In genomic region chr1:121551457-121551835, GRCm38 (mm10) we compare ENCODE assay signal across 13 mouse cellular contexts. TPM values are rescaled to one million over a fixed set of nuclear protein-coding genes. Genes with fewer than 3 reads are reported as not detected.
DNase-seq lines count a peak whose midpoint lies in the region; ATAC-seq and TF ChIP-seq lines count a peak whose summit lies in the region.
"Had no signal": no experiment of that assay in that cellular context is flagged by ENCODE, and none has a peak within 500 bp of the region (broad histone marks: within the 10 kb centered on the region; RNA-seq: fewer than 3 reads in every experiment).

No protein-coding gene starts in this region.

- ATAC-seq in neural tube, embryonic 12.5 days (ENCODE audit: low FRiP score, low read depth), result 0 out of 2 replicates have a peak, but pooled peaks have one; percentile 15
- ATAC-seq: activated CD4-positive, CD25-positive, alpha-beta regulatory T cell, adult 4 months; liver, postnatal 0 days had no signal

- no peaks in the 10 kb centered on the region for H3K9me3 ChIP-seq in neural tube, embryonic 12.5 days

- H3K4me3 ChIP-seq in neural tube, embryonic 12.5 days, result no peak overlapping the region
- no peak overlapping the region for H3K4me3 ChIP-seq in layer of hippocampus, adult 2 months
- no peak overlapping the region for H3K4me3 ChIP-seq in olfactory bulb, adult 2 months (ENCODE audit: insufficient read depth, low read depth, low read length)

- H3K9ac ChIP-seq in neural tube, embryonic 12.5 days, result no peak overlapping the region
- H3K9ac ChIP-seq: liver, postnatal 0 days had no signal

- H3K27me3 ChIP-seq in neural tube, embryonic 12.5 days (replicated peaks), result no peaks in the 10 kb centered on the region

- WGBS in neural tube, embryonic 12.5 days, result 79% methylated on average over 7 of the region's 7 CpGs
- WGBS in olfactory bulb, adult 2 months, result 64% methylated on average over 7 of the region's 7 CpGs

- TF ChIP-seq CTCF in layer of hippocampus, adult 2 months (conservative IDR thresholded peaks at IDR 0.05), result no peak
- no peak for TF ChIP-seq CTCF in olfactory bulb, adult 2 months (IDR thresholded peaks at IDR 0.05; ENCODE audit: insufficient read depth, low read depth, low read length)

- TF ChIP-seq POLR2A in olfactory bulb, adult 2 months (IDR thresholded peaks at IDR 0.05; ENCODE audit: insufficient read depth, low read depth, low read length), result no peak

- peak; percentile 29 to 45 for DNase-seq in frontal cortex, postnatal 36 days (ENCODE audit: low spot score in 2 of 2)
- no peak for DNase-seq in frontal cortex, postnatal 10 days (ENCODE audit: low spot score in 2 of 2)
- no peak for DNase-seq in neural tube, embryonic 10.5 days (ENCODE audit: extremely low spot score, low spot score)
- peak; percentile 31 to 54 for DNase-seq in layer of hippocampus, adult 2 months (ENCODE audit: low spot score in 2 of 2)
- no peak for DNase-seq in adrenal gland, postnatal 14 days
- no peak for DNase-seq in cerebellum, postnatal 25 days
- DNase-seq: liver, postnatal 0 days had no signal

- H3K36me3 ChIP-seq in neural tube, embryonic 12.5 days, result peaks cover 54% of the 10 kb centered on the region

- H3K27ac ChIP-seq in neural tube, embryonic 12.5 days, result no peak overlapping the region
- peak overlapping the region; percentile 47 for H3K27ac ChIP-seq in layer of hippocampus, adult 2 months
- H3K27ac ChIP-seq in olfactory bulb, adult 2 months (ENCODE audit: insufficient read depth, low read depth, low read length), result peak overlapping the region; percentile 4

- H3K4me2 ChIP-seq in neural tube, embryonic 12.5 days (replicated peaks), result no peak overlapping the region

- H3K4me1 ChIP-seq in neural tube, embryonic 12.5 days, result no peaks in the 10 kb centered on the region
- peaks cover 8% of the 10 kb centered on the region for H3K4me1 ChIP-seq in olfactory bulb, adult 2 months (ENCODE audit: control insufficient read depth, insufficient read depth, low read length)

RNA-seq across cellular contexts. Expression of gene Ddx18, which starts 16.3 kb away (rescaled TPM):
- 55.9 and 60.5 TPM in 2 replicates for polyA plus RNA-seq in neural tube, embryonic 12.5 days (2016; fragmentation: Nextera tagmentation; extraction: Ambion mirVana)
- total RNA-seq in layer of hippocampus, adult 2 months (2021), result 10 to 100 TPM; 27.9 to 28.9 TPM
- polyA plus RNA-seq in olfactory bulb, adult 2 months (2012; ENCODE audit: insufficient read depth, insufficient read length, low replicate concordance, missing spikeins), result not detected in 2 replicates
- total RNA-seq in adrenal gland, postnatal 14 days (2021), result 35.4 and 43.7 TPM in 2 replicates

RNA-seq across cellular contexts. Expression of gene Htr5b, which starts 23.2 kb away (rescaled TPM):
- 0.13 and 0.20 TPM in 2 replicates for polyA plus RNA-seq in neural tube, embryonic 12.5 days (2016; fragmentation: Nextera tagmentation; extraction: Ambion mirVana)
- 1 to 10 TPM; 8.0 to 9.5 TPM for total RNA-seq in layer of hippocampus, adult 2 months (2021)
- polyA plus RNA-seq in olfactory bulb, adult 2 months (2012; ENCODE audit: insufficient read depth, insufficient read length, low replicate concordance, missing spikeins), result not detected in 2 replicates
- not detected in 2 replicates for total RNA-seq in adrenal gland, postnatal 14 days (2021)
- total RNA-seq: heart, adult 8-10 months; hematopoietic stem cell, adult 5-6 weeks; megakaryocyte progenitor cell, adult 5-6 weeks had no signal
- polyA plus RNA-seq: activated CD4-positive, CD25-positive, alpha-beta regulatory T cell, adult 4 months; liver, postnatal 0 days had no signal

Comparison
In these comparisons a context has a peak if more than half of its experiments do, and no peak if none do; other contexts are left out.
1. DNase-seq: peak in frontal cortex, postnatal 36 days (2 of 2) and layer of hippocampus, adult 2 months (2 of 2); none in frontal cortex, postnatal 10 days (0 of 2), neural tube, embryonic 10.5 days (single experiment), adrenal gland, postnatal 14 days (single experiment) and cerebellum, postnatal 25 days (0 of 2).